Mouse (Mus musculus) ES-E14 (cell line): ENCODE data around the gene Dctn5. TPM values are rescaled to one million over a fixed set of nuclear protein-coding genes. Genes with fewer than 3 reads are reported as not detected.

Experiments used
- DNase-seq: peaks from one replicate; pipeline ENCODE4 v3.0.0-alpha.2; 2013; ENCODE audit warnings: low read depth, low spot score
- H3K27ac ChIP-seq: 2 replicates; pipeline ENCODE4 v1.5.1; 2012; ENCODE audit warnings: low read depth, mild to moderate bottlenecking, low read length, moderate library complexity, mixed read lengths; ENCODE audit not compliant: poor library complexity, insufficient read depth, severe bottlenecking
- H3K36me3 ChIP-seq: 2 replicates; pipeline ENCODE4 v1.6.1; 2012; ENCODE audit warnings: mild to moderate bottlenecking, low read length, moderate library complexity, mixed read lengths; ENCODE audit not compliant: control insufficient read depth, poor library complexity, insufficient read depth, severe bottlenecking
- H3K4me1 ChIP-seq, 2 experiments: fragments of 150-350 bp in 1 of 2; sonication (generic) in 1 of 2; 2 replicates each; pipeline ENCODE4 v1.6.1; 2012; ENCODE audit warnings: low read length in 2 of 2, mild to moderate bottlenecking in 1 of 2, mixed read lengths in 1 of 2; ENCODE audit not compliant: control insufficient read depth in 2 of 2, insufficient read depth in 2 of 2, poor library complexity in 1 of 2
- H3K4me3 ChIP-seq, 2 experiments: fragments of 150-350 bp in 1 of 2; sonication (generic) in 1 of 2; 2 replicates each; pipeline ENCODE4 v1.5.1; 2012; ENCODE audit warnings: low read length in 2 of 2, low read depth in 1 of 2, mild to moderate bottlenecking in 1 of 2, mixed read lengths in 1 of 2; ENCODE audit not compliant: insufficient read depth in 1 of 2, poor library complexity in 1 of 2, severe bottlenecking in 1 of 2
- H3K9ac ChIP-seq: 2 replicates; pipeline ENCODE4 v1.6.1; 2012; ENCODE audit warnings: low read depth, mild to moderate bottlenecking, low read length, mixed read lengths; ENCODE audit not compliant: poor library complexity, insufficient read depth, severe bottlenecking
- H3K9me3 ChIP-seq: fragments of 150-350 bp; sonication (generic); 2 replicates; pipeline ENCODE4 v1.6.1; 2012; ENCODE audit warnings: low read depth, mild to moderate bottlenecking, low read length; ENCODE audit not compliant: control insufficient read depth, insufficient read depth
- CHD2 ChIP-seq: IDR thresholded peaks from 2 replicates; pipeline ENCODE4 v1.6.1; 2014; ENCODE audit warnings: mild to moderate bottlenecking, low read depth, low read length, inconsistent platforms
- HCFC1 ChIP-seq: IDR thresholded peaks from 2 replicates; pipeline ENCODE4 v1.6.1; 2012; ENCODE audit warnings: low read length, inconsistent platforms, borderline replicate concordance; ENCODE audit not compliant: insufficient read depth
- MAFK ChIP-seq: IDR thresholded peaks from 2 replicates; pipeline ENCODE4 v1.6.1; 2014; ENCODE audit warnings: mild to moderate bottlenecking, low read depth, low read length, inconsistent platforms; ENCODE audit not compliant: insufficient read depth
- ZC3H11A ChIP-seq: IDR thresholded peaks from 2 replicates; pipeline ENCODE4 v1.6.1; 2012; ENCODE audit warnings: low read depth, mild to moderate bottlenecking, inconsistent platforms, low read length, borderline replicate concordance
- ZNF384 ChIP-seq: IDR thresholded peaks from 2 replicates; pipeline ENCODE4 v1.6.1; 2012; ENCODE audit warnings: low read depth, low read length, inconsistent platforms
- in situ Hi-C, 2 experiments: fragments of 600-800 bp; cut with MboI; formaldehyde crosslinking; loops; one replicate each; pipeline ENCODE4 v1.15.1; 2025; ENCODE audit warnings: low sequenced_read_pairs in 2 of 2, inconsistent platforms in 1 of 2; ENCODE audit not compliant: unreplicated experiment in 2 of 2
- total RNA-seq: library from RNA; depleted of rRNA; stranded (reverse); fragments of 300-350 nt; gene quantifications from 2 replicates; pipeline ENCODE4 v1.2.3, GENCODE M21; 2012

Dctn5 gene
- total RNA-seq, 1 experiment, result 46.0 TPM

GRCm38 (mm10) chr7:122137071-122137470 lies 4.2 kb downstream of the Dctn5 start:
- Histone ChIP-seq H3K4me1 (no peaks in the 10 kb centered on the region), H3K36me3 (peaks cover 8% of the 10 kb centered on the region), H3K4me3 (no peak overlapping the region), H3K9me3 (no peaks in the 10 kb centered on the region), H3K9ac (no peak overlapping the region), H3K27ac (no peak overlapping the region)
- TF ChIP-seq MAFK (no peak), ZC3H11A (no peak), HCFC1 (no peak), ZNF384 (no peak), CHD2 (no peak)
- in situ Hi-C loops, result no loop called here
- DNase-seq, result no peak

- no peak overlapping the region for H3K9ac ChIP-seq
- H3K4me1 ChIP-seq, result no peaks in the 10 kb centered on the region
- in situ Hi-C loops, result no loop called here
- TF ChIP-seq ZC3H11A (no peak), MAFK (no peak), HCFC1 (no peak), CHD2 (no peak), ZNF384 (no peak)
- H3K36me3 ChIP-seq, result peaks cover 8% of the 10 kb centered on the region
- no peak overlapping the region for H3K27ac ChIP-seq
- no peak overlapping the region for H3K4me3 ChIP-seq
- no peak for DNase-seq
- no peaks in the 10 kb centered on the region for H3K9me3 ChIP-seq
Measured at GRCm38 (mm10) chr7:122138190-122138589, 5.3 kb downstream of the Dctn5 start.

GRCm38 (mm10) chr7:122140991-122141390 lies 8.2 kb downstream of the Dctn5 start:
- Histone ChIP-seq H3K36me3 (peaks cover 9% of the 10 kb centered on the region), H3K9ac (no peak overlapping the region), H3K9me3 (no peaks in the 10 kb centered on the region), H3K4me3 (no peak overlapping the region), H3K4me1 (no peaks in the 10 kb centered on the region), H3K27ac (no peak overlapping the region)
- in situ Hi-C loops, result no loop called here
- TF ChIP-seq ZNF384 (no peak), MAFK (no peak), HCFC1 (no peak), ZC3H11A (no peak), CHD2 (no peak)
- DNase-seq, result no peak

GRCm38 (mm10) chr7:122152473-122152872 lies 19.6 kb downstream of the Dctn5 start:
- Histone ChIP-seq H3K36me3 (peaks cover 9% of the 10 kb centered on the region), H3K9me3 (no peaks in the 10 kb centered on the region), H3K4me1 (peaks cover 0 to 3% of the 10 kb centered on the region in 2 experiments; a peak in 1 of 4 replicates), H3K27ac (no peak overlapping the region), H3K9ac (no peak overlapping the region), H3K4me3 (no peak overlapping the region)
- in situ Hi-C loops, result no loop called here
- TF ChIP-seq HCFC1 (no peak), CHD2 (no peak), ZC3H11A (no peak), ZNF384 (no peak), MAFK (no peak)
- DNase-seq, result no peak

- Histone ChIP-seq H3K27ac (peak overlapping the region; percentile 83), H3K9me3 (no peaks in the 10 kb centered on the region), H3K4me1 (peaks cover 2 to 24% of the 10 kb centered on the region in 2 experiments; a peak in 2 of 4 replicates), H3K9ac (peak overlapping the region; percentile 87), H3K4me3 (peak overlapping the region; percentile 90 to 95), H3K36me3 (peaks cover 32% of the 10 kb centered on the region)
- TF ChIP-seq MAFK (no peak), CHD2 (no peak)
- in situ Hi-C loops, result no loop called here
- no peak for DNase-seq
Measured at GRCm38 (mm10) chr7:122158488-122158887, 25.6 kb downstream of the Dctn5 start.
